Mouse (Mus musculus): ENCODE results near the gene Camk1d.
A peak's percentile ranks its signal among the peaks of the same experiment; 100 is the strongest.

Camk1d gene

DNA sequence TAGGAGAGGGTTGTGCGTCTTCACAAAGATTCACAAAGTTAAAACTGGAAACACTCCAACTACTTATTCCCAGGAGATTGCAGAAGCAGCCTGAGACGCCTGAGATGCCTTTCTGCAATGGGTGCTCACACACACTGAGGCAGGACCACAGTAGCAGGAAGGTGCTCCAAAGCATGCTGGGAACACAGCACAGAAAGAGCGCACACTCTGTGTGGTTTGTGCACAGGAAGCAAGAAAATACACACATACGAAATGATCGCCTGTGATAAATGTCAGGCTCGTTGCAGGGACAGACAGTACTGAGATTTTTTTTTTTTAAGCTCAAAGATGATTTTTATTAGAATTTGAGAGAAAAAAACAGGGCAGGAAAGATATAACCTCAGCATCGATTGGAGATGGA, 227.7 kb downstream of the Camk1d start:
- no peak for DNase-seq (ENCODE audit: extremely low read depth, low read depth, low spot score)

GRCm38 (mm10) chr2:5485786-5486185, 228.5 kb downstream of the Camk1d start:
- no peak for DNase-seq (ENCODE audit: extremely low read depth, low read depth, low spot score)

GRCm38 (mm10) chr2:5479886-5480285, 234.4 kb downstream of the Camk1d start:
- peak; percentile 28 for DNase-seq (ENCODE audit: extremely low read depth, low read depth, low spot score)

DNA sequence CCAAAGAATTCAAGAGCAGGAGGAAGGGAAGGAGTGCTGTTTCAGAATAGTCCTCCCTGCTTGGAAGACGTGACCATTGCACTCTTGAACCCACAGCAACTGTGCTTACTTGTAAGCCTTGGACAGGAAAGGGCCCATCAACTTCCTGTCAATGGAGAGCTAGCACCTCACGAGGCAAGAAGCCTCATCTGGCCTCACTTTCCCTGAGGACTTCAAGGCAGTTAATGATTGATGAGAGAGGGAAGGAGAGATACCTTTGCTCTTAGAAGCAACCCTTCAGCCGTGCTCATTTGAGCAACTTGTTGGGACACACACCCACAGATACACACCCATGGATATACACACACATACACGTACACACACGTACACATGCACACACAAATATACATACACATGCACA, 235.6 kb downstream of the Camk1d start:
- DNase-seq (ENCODE audit: extremely low read depth, low read depth, low spot score): no peak

GRCm38 (mm10) chr2:5478256-5478655, 236.1 kb downstream of the Camk1d start:
- DNase-seq (ENCODE audit: extremely low read depth, low read depth, low spot score): no peak

DNA sequence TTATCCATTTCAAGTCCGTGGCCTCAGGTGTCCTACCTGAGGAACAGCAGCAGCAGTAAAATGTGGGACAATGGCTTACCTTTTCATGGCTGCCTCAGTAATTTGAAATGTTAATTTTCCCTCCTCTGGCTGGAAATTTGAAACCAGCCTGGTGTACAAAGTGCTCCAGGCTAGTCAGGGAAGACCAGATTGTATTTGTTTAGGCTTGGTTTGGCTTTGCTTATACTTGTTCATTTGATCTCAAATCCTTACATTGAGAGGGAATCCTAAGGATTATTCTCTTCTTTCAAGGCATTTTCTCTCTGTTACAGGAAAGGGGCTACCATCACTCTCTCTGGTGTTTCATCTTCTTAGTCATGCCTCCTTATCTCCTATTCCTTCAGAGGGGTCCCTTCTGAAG, 236.8 kb downstream of the Camk1d start:
- DNase-seq (ENCODE audit: extremely low read depth, low read depth, low spot score): no peak

DNA sequence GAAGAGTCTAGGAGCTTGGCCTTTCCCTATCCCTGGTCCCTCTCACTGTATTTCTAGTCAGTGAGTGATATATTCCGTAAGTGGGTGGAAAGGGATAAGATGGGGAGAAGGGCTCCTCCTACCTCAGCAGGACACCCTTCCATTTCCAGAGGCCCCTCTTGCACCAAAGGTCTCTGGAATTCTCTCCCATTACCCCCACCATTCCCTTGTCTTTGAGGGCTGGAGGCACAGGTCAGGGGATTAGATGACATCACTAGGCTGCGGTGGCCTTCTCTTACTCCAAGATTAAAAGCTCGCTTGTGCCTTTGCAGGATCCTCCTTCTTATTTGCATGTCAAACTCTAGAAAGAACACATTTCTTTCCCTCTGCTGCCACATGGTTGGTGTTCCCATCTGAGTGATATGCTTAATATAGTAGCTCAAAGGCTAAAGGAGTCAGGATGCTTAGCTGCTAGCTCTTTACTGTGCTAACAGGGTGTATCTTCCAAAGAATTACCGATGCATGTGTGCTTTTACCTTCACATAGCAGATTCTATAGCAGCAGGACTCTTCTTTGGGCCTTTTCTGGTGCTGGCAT, 244.9 kb downstream of the Camk1d start:
- DNase-seq (ENCODE audit: extremely low read depth, low read depth, low spot score): no peak

- DNase-seq (ENCODE audit: extremely low read depth, low read depth, low spot score): no peak
Observed at GRCm38 (mm10) chr2:5467537-5467936, 246.8 kb downstream of the Camk1d start.

DNA sequence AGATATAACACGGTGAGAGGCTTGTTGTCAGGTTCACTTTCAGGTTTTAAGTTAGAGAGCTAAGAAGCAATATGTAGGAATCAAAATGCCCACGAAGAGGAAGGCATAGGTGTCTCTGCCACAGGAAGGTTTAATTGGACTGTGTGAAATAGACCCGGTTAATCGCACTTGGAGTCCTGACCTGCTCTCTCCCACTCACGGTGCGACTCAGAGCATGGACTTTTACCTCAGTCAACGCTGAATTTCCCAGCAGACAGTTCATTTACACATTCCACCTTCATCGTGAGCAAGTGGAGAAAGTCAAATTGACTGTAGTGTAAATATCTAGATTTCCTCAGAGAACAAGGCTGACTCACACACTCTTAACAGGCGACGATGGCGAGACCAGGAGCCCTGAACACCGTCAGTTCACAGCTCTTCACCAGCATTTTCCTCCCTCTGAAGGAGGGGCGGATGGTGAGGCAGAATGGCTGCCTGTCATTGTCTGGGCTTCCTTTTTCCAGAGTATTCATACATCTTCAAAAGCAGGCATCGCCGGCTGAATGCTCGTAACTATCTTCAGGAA, 255.6 kb downstream of the Camk1d start:
- no peak for DNase-seq (ENCODE audit: extremely low read depth, low read depth, low spot score)

- DNase-seq (ENCODE audit: extremely low read depth, low read depth, low spot score): no peak
Observed at GRCm38 (mm10) chr2:5458075-5458494, 256.2 kb downstream of the Camk1d start.

DNA sequence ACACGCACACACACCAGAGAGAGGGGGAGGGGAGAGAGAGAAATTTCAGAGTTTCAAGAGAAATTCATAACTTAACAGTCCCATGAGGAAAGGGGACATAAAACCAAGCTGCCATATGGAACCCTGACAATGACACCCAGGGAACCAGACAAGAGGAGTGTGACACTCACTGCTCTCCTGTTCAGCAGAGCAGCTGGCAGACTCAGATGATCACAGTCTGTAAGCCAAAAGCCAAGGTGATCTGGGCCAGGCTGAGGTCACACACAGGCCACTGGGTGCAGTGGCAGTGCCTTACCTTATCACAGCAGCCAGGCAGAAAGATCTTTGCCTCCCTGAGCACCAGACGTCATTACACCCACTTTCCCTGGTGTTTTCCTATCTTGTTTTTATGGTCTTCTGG, 258.2 kb downstream of the Camk1d start:
- DNase-seq (ENCODE audit: extremely low read depth, low read depth, low spot score): no peak

DNA sequence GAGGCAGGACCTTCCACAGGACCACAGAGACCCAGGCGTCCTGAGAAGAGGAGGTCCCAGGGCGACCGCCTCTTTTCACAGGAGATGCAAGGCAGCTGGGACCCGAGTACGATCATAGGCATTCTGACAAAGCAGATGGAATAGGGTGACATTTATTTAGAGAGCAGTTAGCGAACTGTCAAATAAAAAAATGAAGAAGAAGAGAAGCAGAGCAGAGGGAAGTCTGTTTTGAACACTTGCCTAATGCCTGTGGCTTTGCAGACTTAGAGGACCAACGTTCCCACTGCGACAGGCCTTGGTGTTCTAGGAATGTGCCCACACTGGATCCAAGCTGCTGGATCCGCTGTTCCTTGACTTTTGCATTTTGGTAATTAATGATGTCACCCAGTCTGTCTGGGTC, 259.5 kb downstream of the Camk1d start:
- DNase-seq (ENCODE audit: extremely low read depth, low read depth, low spot score): no peak

DNA sequence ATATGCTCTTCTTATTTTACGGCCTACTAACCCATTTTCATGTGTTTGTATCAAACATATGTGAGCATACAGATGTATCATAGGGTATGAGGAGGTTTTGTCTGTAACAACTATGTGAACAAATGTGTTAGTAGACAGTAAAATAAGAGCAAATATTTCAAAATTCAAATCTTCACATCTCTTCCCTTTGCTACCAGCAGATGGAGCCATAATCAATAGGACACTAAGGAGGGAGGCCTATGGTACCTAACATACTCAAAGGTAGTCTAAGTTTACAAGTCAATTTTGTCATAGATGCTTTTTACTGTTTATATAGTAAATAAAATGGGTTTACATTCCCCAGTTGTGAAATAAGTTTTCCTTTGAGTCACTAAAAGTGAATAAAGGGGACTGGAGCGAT, 262.7 kb downstream of the Camk1d start:
- DNase-seq (ENCODE audit: extremely low read depth, low read depth, low spot score): no peak

GRCm38 (mm10) chr2:5445357-5445756, 269.0 kb downstream of the Camk1d start:
- no peak for DNase-seq (ENCODE audit: extremely low read depth, low read depth, low spot score)

DNA sequence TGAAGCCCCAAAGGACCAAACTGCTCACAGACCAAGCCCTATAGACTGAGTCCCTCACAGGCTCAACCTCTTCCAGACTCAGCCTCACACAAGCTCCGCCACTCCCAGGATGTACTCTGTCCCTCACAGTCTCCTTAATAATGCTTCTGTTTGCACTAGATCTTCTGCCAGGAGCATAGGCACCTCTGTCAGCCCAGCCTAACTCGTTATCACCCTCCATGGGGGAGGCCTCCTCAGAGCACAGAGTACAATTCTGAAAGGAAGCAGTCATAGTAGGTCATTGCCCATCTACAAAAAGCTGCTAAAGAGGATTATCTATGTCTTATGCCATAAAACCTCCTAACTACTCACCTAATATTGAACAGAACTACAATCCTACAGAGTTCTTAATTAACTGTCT, 276.6 kb downstream of the Camk1d start:
- DNase-seq (ENCODE audit: extremely low read depth, low read depth, low spot score): no peak

GRCm38 (mm10) chr2:5435587-5436253, 278.6 kb downstream of the Camk1d start:
- DNase-seq (ENCODE audit: extremely low read depth, low read depth, low spot score): no peak

GRCm38 (mm10) chr2:5431309-5431708, 283.0 kb downstream of the Camk1d start:
- DNase-seq (ENCODE audit: extremely low read depth, low read depth, low spot score): no peak

- DNase-seq (ENCODE audit: extremely low read depth, low read depth, low spot score): no peak
Observed at GRCm38 (mm10) chr2:5429921-5430320, 284.4 kb downstream of the Camk1d start.

- no peak for DNase-seq (ENCODE audit: extremely low read depth, low read depth, low spot score)
Observed at GRCm38 (mm10) chr2:5426110-5426509, 288.2 kb downstream of the Camk1d start.

DNA sequence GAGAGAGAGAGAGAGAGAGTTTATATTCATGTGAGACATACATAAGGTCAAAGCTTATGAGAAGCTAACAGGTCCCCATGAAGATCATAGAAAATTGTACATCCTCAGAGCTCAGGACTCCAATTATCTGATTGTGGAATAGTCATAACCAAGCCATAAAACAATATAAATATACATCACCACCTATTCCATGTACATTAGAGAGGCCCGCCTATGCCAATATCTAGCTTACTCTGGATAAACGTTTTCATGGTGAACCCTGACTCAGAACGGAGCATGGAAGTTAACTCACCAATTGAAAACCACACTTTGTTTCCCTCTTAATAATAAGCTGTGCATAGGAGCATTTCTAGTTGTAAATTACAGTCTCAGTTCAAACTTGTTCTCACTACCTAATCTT, 288.7 kb downstream of the Camk1d start:
- no peak for DNase-seq (ENCODE audit: extremely low read depth, low read depth, low spot score)

GRCm38 (mm10) chr2:5420621-5421196, 293.6 kb downstream of the Camk1d start:
- DNase-seq (ENCODE audit: extremely low read depth, low read depth, low spot score): no peak

GRCm38 (mm10) chr2:5418802-5419201, 295.5 kb downstream of the Camk1d start:
- DNase-seq (ENCODE audit: extremely low read depth, low read depth, low spot score): no peak
